Mouse (Mus musculus): ENCODE results near the gene Phf12.
A peak's percentile ranks its signal among the peaks of the same experiment; 100 is the strongest.

Phf12 gene

DNA sequence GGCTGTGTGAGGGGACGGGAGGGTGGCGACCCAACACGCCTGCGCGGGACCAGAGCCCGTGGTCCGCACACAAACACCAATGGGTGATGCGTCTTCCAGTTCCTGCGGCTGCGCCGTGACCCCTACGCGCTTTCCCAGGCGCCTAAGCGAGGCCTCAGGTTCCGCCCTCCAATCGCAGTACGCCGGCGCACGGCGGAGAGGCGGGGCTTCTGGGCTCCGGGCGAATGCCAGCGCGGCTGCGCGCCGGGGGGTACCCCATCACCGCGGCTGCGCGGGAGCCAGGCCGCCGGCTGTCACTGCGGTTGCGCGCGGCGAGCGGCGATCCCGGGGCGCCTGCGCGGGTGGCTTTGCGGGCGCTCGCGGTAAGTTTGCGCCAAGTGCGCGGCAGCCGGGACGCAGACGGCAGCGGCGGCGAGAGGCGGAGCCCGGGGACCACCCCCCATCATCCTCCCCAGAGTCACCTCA, at the start of gene Phf12:
Gene Phf12 (plus strand): TSS at position 314 of the 465 bp plus-strand sequence.
- DNase-seq, result peak; percentile 100

DNA sequence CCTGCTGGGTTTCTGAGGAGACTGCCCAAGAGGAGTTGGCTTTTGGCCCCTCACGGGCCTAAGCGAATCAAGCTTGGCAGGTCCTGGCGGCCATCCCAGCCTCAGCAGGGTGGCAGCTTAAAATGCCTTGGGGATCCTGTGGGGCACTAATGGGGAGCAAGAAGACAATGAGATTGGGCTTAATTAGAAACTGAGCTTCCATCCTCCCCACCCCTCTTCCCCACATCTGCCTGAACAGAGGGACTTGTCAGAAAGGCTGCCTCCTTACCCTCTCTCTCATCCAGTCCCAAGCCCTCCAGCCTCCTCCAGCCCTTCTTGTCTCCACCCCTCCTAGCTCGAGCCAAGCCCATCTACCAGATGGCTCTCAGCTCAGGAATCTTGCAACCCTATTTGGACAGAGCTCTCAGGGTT, 48.4 kb upstream of the Phf12 start:
- no peak for DNase-seq

DNA sequence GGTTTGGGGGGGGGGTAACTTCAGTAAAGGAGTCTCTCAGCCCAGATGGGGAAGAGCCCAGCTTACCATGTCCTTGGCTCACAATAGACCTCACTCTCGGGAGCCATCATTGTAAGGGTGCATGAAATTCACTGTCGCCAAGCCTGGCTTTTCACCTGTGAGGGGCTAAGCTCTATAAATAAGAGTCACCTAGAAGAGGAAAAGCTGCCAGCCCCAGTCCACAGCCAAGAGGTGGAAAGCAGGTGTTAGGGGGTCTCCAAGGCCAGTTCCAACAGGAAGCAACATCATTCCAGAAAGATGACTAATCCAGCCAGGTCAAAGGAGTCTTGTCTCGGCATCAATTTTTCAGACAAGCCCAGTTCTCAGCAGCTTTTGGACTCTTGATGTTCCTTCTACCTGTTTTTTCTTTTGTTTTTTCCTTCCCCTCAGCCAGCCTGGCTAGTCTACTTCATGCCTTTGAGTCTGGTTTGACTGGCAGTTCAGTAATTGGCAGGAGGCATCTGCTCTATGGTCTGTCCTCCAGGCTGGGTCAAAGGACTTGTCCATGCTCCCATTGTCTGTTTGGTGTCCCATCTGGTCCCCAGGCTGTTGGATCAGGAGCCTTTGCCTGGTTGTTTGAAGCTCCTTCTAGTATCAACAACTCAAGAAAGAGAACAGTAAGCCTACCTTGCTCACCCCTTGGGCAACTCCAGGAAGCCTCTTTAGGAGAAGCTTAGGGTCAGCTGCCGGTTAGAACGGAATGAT, 47.8 kb upstream of the Phf12 start:
- DNase-seq, result no peak

DNA sequence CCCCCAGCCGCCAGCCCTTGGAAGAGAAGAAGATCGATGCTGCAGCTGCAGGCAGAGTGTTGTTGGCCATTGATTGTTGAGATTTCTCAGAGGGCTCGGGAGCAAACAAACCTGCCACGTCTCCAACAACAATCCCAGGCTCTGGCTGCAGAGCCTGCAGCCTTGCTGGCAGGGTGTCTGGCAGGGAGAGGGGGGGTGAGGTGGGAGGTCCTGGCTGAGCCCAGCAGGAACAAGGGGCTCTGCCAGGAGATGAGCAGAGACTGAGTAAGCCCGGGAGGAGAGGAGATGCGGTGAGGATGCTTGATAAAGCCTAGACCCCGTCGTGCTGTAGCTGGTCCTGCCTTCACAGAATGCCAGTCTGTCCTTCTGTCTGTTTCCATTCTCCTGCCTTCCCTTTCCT, 45.7 kb upstream of the Phf12 start:
- no peak for DNase-seq

DNA sequence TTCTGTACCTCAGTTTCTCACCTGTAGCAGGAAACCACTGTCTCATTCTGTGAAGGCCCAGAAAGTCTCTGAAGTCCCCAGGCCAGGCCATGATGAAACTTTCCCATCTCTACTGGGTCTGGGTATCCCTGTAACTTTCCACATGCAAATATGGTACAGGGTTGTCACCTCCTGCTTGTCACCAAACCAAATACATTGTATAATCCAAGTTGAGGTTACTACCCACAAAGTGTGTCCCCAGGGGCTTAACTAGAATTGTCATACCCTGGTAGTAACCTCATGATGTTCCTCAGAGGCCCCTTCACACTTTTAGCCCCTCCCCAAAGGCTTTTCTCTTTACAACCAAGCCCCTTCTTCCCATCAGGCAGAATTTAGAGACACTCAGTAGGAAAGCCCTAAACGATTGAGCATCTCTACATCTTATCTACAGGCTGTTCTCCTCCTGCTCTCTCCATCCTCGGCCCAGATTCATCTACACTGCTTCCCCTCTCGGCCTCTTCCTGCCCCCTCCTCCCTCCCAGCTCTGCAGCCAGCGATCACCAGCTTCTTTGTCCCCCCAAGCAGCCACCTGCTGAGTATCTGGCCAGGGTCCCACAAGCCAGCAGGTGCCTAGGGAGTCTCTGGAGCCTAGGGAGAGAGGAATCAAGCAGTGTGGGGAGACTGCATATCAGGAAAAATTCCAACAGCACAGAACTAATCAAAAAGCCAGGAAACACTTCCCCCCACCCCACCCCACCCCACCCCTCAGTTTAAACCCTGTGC, 44.7 kb upstream of the Phf12 start:
- no peak for DNase-seq

DNA sequence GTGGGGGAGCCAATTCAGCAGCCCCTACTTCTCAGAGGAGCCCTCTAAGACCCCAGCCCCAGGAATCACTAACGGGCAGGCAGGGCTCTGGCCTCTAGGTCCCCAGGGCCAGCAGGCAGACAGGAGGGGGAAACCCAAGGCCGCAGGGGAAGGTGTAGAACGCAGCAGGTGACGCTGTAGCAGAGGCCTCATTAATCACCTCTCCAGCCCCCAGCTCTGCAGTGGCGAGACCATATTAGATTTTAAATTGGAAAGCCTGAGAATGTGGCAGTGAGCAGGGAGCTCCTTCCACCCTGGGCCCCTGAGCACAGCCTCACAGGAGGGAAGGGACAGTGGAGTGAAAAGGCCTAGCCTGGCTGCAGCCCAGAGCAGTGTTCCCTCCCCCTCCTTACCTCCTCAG, 40.3 kb upstream of the Phf12 start:
- no peak for DNase-seq

DNA sequence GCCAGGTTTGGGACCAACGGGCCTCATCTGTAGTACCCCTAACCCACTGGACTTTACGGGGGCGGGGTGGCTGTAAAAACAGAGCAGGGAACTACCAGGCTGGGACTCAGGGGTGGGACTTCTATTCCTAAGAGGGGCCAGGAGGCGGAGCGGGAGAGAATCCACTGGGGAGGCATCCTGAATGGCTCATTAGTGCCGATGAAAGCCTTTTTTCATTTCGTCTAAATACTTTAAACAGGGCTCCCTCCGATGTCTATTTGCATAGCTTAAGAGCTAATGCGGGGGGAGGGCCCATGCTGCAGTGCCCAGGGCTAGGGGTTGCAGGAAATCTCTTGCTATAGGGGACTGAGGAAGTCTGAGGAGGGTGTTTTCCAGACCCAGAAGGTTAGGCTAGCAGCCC, 34.7 kb upstream of the Phf12 start:
- DNase-seq, result no peak

DNA sequence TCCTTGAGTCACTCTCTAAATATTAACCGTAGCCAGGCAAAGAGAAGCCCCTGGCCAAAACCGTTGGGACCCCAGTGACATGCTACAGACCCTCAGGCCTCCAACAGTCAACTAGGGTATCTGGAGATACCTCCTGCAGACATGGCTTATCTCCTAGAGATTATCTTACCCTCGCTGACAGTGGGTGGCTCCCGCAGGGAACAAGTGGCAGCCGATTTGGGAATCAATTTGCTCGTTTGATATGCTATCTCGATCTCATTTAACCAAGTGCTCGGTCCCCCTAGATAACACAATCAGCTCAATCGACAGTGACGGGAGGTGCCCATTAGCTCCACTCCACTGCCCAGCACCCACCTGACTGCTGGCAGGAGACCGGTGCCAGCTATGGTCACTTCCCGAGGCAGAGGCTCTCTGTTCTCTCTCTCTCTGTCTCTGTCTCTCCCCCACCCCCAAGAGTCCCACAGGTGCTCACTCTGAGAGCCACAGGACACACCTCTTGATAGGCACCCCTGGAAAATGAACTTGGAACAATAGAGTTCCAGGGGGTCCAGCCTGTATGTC, 32.3 kb upstream of the Phf12 start:
- no peak for DNase-seq

DNA sequence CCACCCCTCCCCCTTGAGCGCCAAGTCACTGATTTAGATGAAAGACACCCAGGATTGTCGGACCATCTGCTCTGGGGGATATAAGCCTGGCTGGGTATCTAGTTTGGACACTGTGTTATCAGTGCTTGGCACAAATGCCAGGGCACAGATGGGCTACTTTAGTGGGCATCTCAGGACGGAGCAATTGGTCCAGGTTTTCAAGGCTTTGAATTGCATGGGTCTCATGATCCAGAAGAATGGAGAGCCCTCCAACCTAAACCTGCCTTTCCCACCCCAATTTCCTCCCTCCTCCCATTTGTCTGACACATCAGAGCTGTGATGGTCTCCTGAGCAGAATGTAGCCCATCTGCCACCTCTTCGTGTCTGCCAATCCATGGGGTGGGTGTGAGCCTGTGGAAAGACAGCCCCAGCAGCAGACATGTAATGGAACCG, 31.7 kb upstream of the Phf12 start:
- DNase-seq, result no peak

DNA sequence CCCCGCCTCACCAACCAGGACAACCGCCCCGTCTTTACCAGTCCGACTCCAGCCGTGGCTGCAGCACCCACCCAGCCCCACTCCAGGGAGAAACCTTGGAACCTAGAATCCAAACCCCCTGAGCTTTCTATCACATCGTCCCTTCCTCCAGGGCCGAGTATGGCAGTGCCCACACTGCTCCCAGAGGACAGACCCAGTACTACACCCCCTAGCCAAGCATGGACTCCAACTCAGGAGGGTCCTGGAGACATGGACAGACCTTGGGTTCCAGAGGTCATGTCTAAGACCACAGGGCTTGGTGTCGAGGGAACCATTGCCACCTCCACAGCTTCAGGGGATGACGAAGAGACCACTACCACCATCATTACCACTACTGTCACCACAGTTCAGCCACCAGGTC, 28.9 kb upstream of the Phf12 start:
- DNase-seq, result peak; percentile 39 to 46

DNA sequence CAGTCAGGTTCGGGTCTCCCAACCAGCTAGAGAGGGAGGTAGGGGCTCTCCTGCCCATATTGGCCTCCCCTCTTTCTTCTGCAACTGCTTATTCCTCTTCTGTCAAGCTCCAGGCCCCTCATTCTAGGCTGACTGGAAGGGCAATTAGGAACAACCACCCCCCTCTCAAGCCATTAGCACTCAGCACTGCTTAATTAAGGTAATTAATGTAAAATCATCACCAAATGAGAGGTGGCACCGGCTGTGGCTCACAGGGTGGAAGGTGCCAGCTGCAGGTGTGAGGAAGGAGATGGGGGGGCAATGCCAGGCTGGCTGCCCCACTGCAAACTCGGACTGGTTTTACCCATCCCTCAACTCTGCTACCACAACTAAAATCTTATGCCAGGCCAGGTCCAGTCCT, 26.1 kb upstream of the Phf12 start:
- DNase-seq, result no peak

DNA sequence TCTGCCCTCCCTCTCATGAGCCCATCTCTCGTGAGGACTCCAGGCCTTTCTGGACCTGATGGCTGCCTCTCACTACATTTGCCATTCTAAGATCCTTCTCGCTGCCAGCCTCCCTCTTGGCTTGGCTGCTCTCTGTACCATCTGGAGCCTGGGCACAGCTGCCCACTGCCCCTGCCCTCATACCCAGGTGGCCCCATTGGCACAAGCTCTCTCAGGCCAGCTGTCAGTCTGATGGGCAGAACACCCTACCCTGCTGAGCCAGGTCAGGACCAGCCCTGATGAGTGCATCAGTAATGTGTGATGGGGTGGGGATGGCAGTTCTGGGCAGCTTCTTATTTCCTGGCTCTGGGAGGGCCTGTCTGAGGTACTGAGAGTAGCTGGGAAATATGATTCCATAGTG, 24.3 kb upstream of the Phf12 start:
- DNase-seq, result no peak

DNA sequence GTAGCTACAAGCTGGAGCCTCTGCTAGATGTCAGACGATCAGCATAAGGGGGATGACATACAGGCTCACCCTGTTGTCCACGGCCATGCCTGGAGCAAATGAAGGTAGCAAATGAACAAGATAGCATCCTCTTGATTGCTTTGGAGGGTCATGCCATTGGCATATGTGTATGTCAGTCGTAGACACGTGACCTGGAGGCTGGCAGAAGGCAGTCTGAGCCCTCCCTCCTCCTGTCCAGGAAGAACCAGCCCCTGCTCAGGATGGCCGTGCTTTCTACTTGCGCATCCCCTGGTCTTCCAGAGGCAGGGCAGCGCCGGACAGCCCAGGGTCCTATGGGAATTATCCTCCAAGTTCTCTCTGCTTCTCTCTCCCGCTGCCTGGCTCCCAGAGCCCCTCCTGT, 23.6 kb upstream of the Phf12 start:
- DNase-seq, result no peak

DNA sequence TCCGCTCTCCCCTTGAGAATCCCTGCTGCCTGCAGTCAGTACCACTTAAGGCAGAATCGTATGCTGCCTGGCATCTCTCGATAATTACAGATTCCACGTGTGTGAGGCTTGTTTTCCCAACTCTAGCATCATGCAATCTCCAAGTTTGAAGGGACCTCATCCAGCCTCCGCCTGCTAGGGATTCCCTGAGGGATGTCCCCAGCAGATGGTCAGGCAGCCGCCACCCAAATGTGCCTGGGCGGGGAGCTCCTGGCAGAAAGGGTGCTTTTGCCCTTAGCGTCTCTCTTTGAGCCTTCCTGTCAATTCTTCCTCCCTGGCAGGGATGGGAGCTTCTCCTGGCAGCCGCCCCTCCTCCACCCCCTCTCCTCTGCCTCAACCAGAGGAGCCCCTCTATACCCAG, 22.4 kb upstream of the Phf12 start:
- no peak for DNase-seq

DNA sequence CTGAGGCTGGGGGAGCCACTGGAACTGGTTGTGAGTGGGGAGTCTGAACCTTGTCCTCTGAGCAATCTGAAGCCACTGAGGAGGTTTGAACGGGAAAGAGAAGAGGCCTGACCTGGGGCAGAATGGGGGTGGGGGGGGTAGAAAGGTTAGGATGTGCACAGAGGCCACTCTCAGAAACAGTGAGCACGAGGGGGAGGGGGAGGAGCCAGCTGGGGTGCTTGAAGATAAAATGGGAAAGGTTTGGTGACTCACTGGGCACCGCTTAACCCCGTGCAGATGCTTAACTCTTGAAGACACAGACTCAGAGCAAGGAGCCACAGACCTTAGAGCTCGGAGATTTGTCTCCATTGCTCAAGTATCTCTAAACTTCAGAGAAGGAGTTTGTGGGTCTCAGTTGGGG, 21.7 kb upstream of the Phf12 start:
- DNase-seq, result no peak

DNA sequence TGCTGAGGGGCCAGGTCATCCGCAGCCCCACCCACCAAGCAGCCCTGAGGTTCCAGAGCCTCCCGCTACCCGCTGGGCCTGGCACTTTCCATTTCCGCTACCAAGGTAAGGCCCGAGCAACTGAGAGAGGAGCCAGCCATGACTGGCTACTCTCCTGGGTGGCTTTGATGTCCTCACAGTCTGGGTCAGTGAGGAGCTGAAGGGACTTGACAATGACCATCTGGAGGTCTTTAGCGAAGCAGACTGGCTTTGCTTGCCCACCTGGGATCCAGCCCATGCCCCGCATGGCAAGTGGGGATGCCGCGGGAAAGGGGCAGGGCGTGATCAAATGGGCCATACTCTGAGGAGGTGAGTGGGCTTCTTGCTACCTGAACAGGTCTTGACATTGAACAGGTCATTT, 19.6 kb upstream of the Phf12 start:
- DNase-seq, result no peak

DNA sequence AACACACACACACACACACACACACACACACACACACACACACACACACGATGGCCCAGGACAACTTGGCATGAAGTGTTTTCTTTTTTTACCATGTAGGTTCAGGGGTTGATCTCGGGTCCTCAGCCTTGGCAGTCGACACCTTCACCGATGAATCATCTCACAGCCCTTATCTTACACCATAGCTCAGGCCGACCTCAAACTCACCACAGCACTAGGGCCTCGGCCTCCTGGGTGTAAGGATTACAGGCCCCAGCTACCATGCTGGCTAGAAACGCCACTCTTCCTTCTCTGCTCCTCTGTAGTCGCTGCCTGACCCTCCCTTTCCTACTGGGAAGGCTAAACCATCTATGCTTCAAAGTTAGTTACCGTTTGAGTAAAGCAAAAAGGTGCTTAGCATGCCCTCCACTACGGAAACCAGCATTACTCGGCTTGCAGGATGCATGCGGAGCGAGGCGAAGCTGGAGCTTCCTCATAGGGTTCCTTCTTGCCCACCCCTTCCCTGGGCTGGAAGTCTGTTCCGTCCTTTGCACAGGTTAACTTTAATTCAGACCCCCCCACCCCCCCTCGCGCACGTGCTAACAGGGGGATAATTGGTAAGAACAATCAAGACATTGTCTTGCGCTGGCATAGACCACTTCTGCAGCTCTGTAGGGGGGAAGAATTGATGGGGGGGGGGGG, 18.0 kb upstream of the Phf12 start:
- DNase-seq, result no peak

DNA sequence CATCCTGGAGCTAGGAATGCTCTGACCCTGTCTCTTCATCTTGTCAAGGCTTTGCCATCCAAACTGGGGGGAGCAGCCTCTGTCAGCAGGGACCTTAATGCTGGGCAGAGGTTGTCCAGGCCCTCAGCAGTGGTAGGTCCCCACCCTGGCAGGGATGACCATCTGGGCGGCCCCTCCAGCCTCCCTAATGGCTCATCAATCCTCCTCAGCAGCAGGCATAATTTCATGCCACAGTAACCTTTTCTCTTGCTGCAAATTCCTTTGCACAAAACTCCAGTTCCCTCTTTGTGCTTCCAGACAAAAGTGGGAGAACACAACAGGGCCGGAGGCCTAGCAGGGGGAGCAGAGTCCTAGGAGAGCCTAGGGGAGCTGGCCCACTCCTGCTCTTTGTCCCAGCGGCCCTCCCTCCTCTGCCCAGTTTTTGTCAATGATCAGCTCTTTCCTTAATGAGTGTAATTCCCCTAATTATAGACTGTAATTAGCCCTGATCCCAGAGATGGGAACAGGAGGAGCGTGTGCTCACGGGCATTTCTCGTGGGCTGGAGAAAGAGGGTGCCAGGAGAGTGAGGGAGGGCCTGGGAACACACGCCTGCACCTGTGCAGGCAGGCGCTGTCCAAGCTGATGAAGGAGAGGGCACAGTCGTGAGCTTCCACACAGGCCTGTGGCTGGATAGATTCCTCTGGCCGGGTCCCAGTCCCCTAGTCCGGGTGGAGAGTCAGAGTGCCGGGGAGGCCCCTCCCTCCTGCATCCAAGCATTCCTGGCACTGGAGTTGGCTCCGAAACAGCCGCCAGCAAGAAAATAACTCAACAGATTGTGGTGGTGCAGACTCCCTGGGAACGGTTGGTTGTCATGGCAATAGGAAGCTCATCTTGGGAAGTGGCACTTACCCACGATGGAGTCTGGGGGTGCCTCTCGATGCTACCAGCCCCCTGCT, 17.2 kb upstream of the Phf12 start:
- DNase-seq, result no peak

DNA sequence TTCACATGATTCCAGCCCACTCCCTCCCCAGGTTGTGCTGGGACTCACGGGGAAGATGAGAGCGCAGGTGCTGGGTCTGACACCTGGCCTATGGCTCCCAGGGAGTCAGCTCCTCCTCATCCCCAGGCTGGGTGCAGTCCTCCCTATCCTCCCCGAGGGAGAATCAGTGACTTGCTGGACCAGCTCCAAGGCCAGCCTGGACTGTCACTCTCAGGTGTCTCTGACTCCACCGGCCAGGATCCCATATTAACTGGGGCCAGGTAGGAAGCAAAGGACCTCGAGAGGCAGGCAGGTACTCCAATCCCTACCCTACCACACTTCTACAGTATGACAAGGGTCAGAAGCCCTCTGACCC, 16.5 kb upstream of the Phf12 start:
- DNase-seq, result no peak

DNA sequence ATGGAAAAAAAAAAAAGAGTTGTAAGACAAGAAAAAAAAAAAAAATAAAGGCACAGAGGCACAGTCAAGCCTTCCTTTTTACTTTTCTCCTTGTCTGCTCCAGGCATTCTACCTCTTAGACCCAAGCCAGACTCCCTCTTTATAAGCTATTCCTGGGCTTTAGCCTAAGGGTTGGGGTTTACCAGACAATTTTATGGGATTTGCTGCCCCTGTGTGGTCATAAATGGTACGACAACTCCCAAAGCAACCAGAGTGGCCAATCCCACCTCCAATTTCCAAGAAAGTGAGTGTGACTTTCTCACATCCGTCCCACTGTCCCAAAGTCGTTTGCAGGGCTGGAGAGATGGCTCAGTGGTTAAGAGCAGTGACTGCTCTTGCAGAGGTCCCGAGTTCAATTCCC, 15.4 kb upstream of the Phf12 start:
- DNase-seq, result peak; percentile 75 to 78

DNA sequence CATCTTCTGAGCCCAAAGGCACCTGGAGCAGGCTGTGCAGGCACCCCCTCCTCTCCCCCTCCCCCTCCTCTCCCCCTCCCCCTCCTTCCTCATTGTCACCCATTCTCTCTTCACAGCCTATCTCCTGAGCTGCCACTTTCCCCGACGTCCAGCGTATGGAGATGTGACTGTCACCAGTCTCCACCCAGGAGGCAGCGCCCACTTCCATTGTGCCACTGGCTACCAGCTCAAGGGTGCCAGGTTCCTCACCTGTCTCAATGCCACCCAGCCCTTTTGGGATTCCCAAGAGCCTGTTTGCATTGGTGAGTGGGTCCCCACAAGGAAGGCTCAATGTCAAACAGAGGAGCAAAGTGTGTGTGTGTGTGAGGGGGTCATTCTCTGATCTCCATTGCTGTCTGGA, 13.8 kb upstream of the Phf12 start:
- DNase-seq, result no peak

DNA sequence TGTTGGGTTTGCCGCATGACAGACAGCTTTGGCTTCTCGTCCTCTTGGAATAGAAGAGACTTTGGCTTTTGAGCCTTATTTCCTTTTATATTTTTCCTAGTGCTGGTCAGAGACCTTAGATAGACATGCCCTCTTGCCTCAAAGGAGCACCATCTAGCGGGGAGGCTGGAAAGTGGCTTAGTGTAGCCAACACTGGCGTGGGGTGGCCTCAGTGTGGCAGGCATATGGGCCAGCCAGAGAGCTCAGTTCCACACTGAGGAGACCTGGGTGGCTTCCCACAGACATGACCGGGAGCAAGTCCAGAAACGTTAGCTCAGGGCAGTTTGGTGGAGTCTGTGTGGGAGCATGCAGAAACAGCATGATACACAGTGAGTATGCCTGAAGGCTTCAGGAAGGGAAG, 11.8 kb upstream of the Phf12 start:
- no peak for DNase-seq

DNA sequence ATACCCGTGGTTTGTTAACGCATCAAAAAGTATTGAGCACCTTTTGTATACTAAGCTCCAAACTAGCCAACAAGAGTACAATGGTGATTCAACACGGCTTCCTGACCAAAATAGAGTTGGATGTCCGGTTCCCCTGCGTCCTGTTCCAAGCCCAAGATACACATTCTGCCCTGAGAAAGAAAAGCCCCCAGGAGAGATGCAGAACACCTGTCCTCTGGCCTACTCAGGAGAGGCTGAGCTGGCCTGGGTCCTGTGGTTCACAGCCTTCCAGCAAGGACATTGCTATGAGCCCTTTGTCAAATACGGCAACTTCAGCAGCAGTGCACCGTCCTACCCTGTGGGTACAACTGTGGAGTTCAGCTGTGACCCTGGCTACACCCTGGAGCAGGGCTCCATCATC, 9.0 kb upstream of the Phf12 start:
- no peak for DNase-seq

All from B cell, adult 2 months (primary cell).